Mouse (Mus musculus) CH12F3 (cell line): ENCODE data around the gene Lrit2.

Source experiments
- in situ Hi-C: fragments of 300-500 bp; cut with MboI; formaldehyde crosslinking; loops from 2 replicates; pipeline ENCODE4 v1.14.3; 2020; ENCODE audit warnings: low sequenced_read_pairs

The Lrit2 gene

GRCm38 (mm10) chr14:37110456-37110855, 42.7 kb downstream of the Lrit2 start:
- in situ Hi-C loops: no loop called here

GRCm38 (mm10) chr14:37111371-37111770, 43.6 kb downstream of the Lrit2 start:
- in situ Hi-C loops: no loop called here

DNA sequence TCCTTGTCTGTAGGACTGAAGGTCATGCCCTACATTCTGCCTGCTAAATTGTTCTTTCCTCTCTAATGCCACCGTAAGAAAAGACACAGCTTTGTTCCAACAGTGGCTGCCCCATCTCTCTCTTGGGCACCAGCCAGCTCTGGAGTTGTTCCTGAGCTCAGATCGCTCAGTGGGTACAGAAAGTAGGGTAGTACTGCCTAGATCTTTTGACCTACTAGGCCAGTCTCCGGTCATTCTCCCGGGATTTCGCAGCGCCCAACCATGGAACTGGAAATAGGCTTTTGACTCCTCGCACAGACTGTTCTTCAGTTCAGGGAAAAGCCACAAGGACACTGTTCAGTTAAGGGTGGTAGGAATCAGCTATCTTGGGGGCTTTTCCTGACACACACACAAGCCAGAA, 45.2 kb downstream of the Lrit2 start:
- in situ Hi-C loops: no loop called here

DNA sequence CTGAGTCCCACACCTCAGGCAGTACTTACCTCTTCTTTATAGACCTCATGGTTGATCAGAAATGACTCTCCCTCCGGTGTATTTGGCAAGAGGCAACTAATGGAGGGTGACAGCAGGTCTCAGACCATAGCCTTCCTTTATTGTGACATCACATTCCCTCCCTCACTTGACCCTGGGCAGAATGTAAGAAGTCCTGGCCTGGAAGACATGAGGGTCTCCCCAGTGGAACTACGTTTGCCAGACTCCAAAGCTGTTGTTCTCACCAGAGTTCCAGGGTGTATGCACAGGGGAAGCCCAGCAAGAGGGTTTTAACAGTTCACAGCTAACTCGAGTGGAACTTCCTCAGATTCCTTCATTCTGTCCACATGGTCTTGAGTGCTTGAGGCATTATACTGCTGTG, 46.2 kb downstream of the Lrit2 start, which contains the start of gene 2610528A11Rik:
2610528A11Rik (minus strand) TSS at position 101 of the 400 bp plus-strand sequence.
- in situ Hi-C loops: no loop called here

- in situ Hi-C loops: no loop called here
Measured at GRCm38 (mm10) chr14:37119233-37119632, 51.5 kb downstream of the Lrit2 start.
